Mouse (Mus musculus) neural tube, embryonic 11.5 days (tissue): Measurements from ENCODE around the gene Xylt2. TPM values are rescaled to one million over a fixed set of nuclear protein-coding genes. Genes with fewer than 3 reads are reported as not detected.
A peak's percentile ranks its signal among the peaks of the same experiment; 100 is the strongest.
"Not testable (repeated sequence)": the region's sequence is repeated elsewhere in the genome, so short reads cannot be mapped to it uniquely, and the experiment has no call there.

ENCODE experiments used
- ATAC-seq: fragments of 200-750 bp; cut with Nextera tagmentation; 2 replicates; pipeline ENCODE4 v1.8.0; 2017; ENCODE audit warnings: moderate number of reproducible peaks, mild to moderate bottlenecking, moderate TSS enrichment, moderate library complexity; ENCODE audit not compliant: insufficient read depth, low FRiP score, low TSS enrichment
- DNase-seq: peaks from one replicate; pipeline ENCODE4 v3.0.0-alpha.2; 2015; ENCODE audit warnings: low spot score
- H3K27ac ChIP-seq: fragments of 300-500 bp; sonication (generic); 2 replicates; pipeline ENCODE4 v1.5.1; 2014; ENCODE audit warnings: low read depth, mild to moderate bottlenecking, low read length
- H3K27me3 ChIP-seq: fragments of 300-500 bp; sonication (generic); 2 replicates; pipeline ENCODE4 v1.6.1; 2014; ENCODE audit warnings: mild to moderate bottlenecking, low read length, mixed read lengths; ENCODE audit not compliant: control insufficient read depth, insufficient read depth
- H3K36me3 ChIP-seq: fragments of 300-500 bp; sonication (generic); 2 replicates; pipeline ENCODE4 v1.6.1; 2014; ENCODE audit warnings: mild to moderate bottlenecking, low read length, moderate library complexity, mixed read lengths; ENCODE audit not compliant: control insufficient read depth, insufficient read depth
- H3K4me1 ChIP-seq: fragments of 300-500 bp; sonication (generic); 2 replicates; pipeline ENCODE4 v1.6.1; 2014; ENCODE audit warnings: low read length, mixed read lengths; ENCODE audit not compliant: control insufficient read depth, insufficient read depth
- H3K4me2 ChIP-seq: fragments of 300-500 bp; sonication (generic); 2 replicates; pipeline ENCODE4 v1.6.1; 2014; ENCODE audit warnings: low read depth, mild to moderate bottlenecking, moderate library complexity
- H3K4me3 ChIP-seq: fragments of 300-500 bp; sonication (generic); 2 replicates; pipeline ENCODE4 v1.5.1; 2014; ENCODE audit warnings: low read depth, low read length
- H3K9ac ChIP-seq: fragments of 300-500 bp; sonication (generic); 2 replicates; pipeline ENCODE4 v1.6.1; 2014; ENCODE audit warnings: mild to moderate bottlenecking, low read length
- H3K9me3 ChIP-seq: fragments of 300-500 bp; sonication (generic); 2 replicates; pipeline ENCODE4 v1.6.1; 2016; ENCODE audit warnings: low read length; ENCODE audit not compliant: control insufficient read depth
- WGBS: fragments of 180-500 bp; shearing (Covaris S2); extraction: QIAGEN DNeasy Blood & Tissue Kit; methylation state at CpG from one replicate; pipeline ENCODE4 v1.1.7; 2014; 5-methylcytosine and 5-hydroxymethylcytosine counted together
- polyA plus RNA-seq: library from polyadenylated mRNA; unstranded; fragments of >200 nt; fragmentation: Nextera tagmentation; extraction: Ambion mirVana; gene quantifications from 2 replicates; pipeline ENCODE4 v1.2.1, GENCODE M21; 2014

Xylt2 gene
- polyA plus RNA-seq, 1 experiment from 2014 or later: 17.0 TPM

DNA sequence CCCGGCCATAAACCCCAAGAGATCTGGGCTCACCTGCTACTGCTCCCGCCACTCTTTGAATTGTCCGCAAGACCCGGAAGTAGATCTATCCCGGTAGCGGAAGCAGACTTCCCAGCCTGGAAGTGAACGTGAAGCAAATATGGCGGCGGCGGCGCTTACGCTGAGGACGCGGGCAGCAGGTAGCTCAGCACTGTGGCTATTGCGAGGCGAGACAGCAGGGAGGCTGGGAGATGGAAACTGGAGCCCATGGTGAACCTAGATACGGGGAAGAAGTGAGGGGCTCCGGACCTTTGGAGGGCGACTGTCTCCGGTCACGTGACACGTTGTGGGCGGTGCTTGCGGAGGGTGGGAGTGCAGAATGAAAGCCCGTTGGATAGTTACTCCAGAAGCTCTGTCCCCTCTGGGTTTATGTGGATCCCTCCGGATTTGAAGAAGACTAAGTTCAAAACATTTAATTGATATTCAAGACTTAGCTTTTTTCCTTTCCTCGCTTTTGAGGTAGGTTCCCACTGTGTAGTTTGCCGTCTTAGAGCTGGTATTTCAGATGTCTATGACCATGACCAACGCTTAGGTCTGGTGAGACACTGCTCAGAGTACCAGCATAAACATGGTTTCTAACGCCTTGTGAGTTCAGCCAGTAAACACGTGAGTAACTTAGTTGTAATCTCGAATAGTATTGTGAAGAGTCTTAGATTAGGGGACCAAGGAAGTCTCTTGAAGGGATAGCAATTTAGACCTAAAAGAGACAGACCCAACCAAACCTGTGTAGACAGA, 23.5 kb downstream of the Xylt2 start, which contains the start of the genes Mrpl27 and Eme1:
Gene Mrpl27 (plus strand): TSS at position 105 of the 774 bp plus-strand sequence.
Gene Eme1 (minus strand): TSS at position 302 of the 774 bp plus-strand sequence.
- ATAC-seq (peak; percentile 92), DNase-seq (peak; percentile 87)
- Histone ChIP-seq H3K4me3 (peak within 1 kb of the TSS; percentile 64), H3K27ac (peak within 1 kb of the TSS; percentile 82), H3K27me3 (no peaks in the 10 kb centered on the region), H3K4me1 (no peaks in the 10 kb centered on the region), H3K36me3 (no peaks in the 10 kb centered on the region; the same call in none of the 2 replicates), H3K4me2 (peak within 1 kb of the TSS; percentile 77), H3K9me3 (no peaks in the 10 kb centered on the region), H3K9ac (peak within 1 kb of the TSS; percentile 73)
- WGBS: under 1% methylated on average over 32 of the region's 32 CpGs

- Histone ChIP-seq H3K9ac (peak overlapping the region; percentile 73; the same call in 1 of the 2 replicates), H3K9me3 (no peaks in the 10 kb centered on the region), H3K4me2 (peak overlapping the region; percentile 77), H3K27ac (no peak overlapping the region), H3K27me3 (no peaks in the 10 kb centered on the region), H3K36me3 (peaks cover 2% of the 10 kb centered on the region), H3K4me1 (no peaks in the 10 kb centered on the region), H3K4me3 (peak overlapping the region; percentile 64)
- no peak for ATAC-seq
- no peak for DNase-seq
- WGBS: 50% methylated on average over 8 of the region's 8 CpGs
Observed at GRCm38 (mm10) chr11:94652973-94653372, 24.3 kb downstream of the Xylt2 start.

DNA sequence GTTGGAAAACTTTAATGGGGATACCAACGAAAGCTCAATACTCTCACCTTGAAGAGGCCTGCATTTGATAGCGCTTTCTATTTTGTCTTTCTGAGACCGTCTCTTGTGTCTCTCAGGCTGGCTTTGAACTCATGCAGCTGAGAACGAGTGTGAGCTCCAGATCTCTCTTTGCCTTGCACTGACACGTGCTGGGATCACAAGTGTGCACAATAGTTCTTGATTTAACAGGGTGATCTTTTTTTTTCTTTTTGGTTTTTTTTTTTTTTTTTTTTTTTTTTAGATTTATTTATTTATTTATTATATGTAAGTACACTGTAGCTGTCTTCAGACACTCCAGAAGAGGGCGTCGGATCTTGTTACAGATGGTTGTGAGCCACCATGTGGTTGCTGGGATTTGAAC, 26.1 kb downstream of the Xylt2 start:
- H3K4me1 ChIP-seq, ATAC-seq, H3K9me3 ChIP-seq, H3K27ac ChIP-seq, H3K4me2 ChIP-seq, H3K27me3 ChIP-seq, DNase-seq, H3K4me3 ChIP-seq, H3K9ac ChIP-seq: not testable (repeated sequence)
- peaks cover 12% of the 10 kb centered on the region for H3K36me3 ChIP-seq
- 91% methylated on average over 5 of the region's 7 CpGs for WGBS

DNA sequence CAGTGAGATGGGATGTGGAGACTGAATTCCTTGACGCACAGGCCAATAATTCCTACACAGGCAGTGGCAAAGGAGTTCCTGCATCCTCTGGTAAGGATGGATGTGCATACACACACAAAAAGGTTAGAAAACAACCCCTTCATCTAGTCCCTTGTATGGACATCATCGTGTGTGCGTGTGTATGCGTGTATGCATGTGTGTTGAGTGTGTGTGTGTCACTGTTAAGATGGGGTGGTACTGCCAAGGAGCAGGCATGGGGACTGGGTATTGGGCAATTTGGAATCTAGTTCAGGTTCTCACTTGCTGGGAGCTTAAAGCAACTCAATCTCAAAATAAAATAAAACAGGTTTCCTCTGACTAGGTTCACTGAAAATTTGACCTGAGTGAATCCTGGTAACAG, 30.9 kb downstream of the Xylt2 start:
- Histone ChIP-seq H3K36me3 (peaks cover 29% of the 10 kb centered on the region), H3K9ac (no peak overlapping the region)

DNA sequence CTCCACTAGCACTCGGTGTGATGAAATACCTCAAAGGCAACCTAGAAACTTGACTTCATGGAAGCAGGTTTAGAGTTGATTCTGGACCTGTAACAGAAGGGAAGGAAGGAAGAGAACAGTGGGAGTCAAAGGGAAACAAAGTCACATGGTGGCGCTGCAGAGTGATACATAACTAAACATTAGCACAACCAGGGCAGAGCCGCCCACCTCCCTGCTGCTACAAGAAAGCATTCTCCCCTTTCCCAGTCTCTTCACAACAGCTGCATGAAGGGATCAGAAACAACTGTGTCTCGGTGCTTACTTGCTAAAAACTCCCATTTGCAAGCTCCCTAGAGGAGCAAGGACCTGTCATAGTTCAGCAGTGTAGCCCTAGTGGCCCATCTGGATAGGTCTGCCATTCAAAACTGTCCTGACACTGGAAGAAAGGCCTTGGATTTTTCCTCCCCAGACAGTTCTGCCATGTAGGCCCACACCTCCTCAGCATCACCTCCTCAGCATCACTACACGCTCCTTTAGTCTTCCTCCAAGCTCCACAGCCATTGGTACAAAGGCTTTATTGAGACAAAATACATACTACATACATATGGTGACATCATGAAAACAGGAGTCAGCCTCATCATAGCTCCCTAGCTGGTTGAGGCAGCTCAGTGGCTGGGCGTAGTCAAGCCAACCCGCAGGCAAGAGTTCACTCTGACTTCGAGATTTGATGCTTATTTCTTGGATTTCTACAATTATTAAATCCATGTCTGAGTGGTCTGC, 32.7 kb downstream of the Xylt2 start:
- ATAC-seq (no peak), DNase-seq (no peak)
- no peak overlapping the region for H3K4me2 ChIP-seq
- H3K36me3 ChIP-seq: peaks cover 33% of the 10 kb centered on the region
- H3K4me3 ChIP-seq: no peak overlapping the region
- H3K4me1 ChIP-seq: no peaks in the 10 kb centered on the region
- no peak overlapping the region for H3K27ac ChIP-seq
- H3K9ac ChIP-seq: no peak overlapping the region
- no peaks in the 10 kb centered on the region for H3K27me3 ChIP-seq
- no peaks in the 10 kb centered on the region for H3K9me3 ChIP-seq
- WGBS: 89% methylated on average over 8 of the region's 8 CpGs

More for the DNA sequence above, 30.9 kb downstream of the Xylt2 start:
- Histone ChIP-seq H3K4me2 (no peak overlapping the region), H3K27ac (no peak overlapping the region), H3K9me3 (no peaks in the 10 kb centered on the region), H3K4me3 (no peak overlapping the region), H3K4me1 (no peaks in the 10 kb centered on the region), H3K27me3 (no peaks in the 10 kb centered on the region)
- DNase-seq (no peak), ATAC-seq (no peak)
- WGBS: 97% methylated on average over 4 of the region's 4 CpGs

DNA sequence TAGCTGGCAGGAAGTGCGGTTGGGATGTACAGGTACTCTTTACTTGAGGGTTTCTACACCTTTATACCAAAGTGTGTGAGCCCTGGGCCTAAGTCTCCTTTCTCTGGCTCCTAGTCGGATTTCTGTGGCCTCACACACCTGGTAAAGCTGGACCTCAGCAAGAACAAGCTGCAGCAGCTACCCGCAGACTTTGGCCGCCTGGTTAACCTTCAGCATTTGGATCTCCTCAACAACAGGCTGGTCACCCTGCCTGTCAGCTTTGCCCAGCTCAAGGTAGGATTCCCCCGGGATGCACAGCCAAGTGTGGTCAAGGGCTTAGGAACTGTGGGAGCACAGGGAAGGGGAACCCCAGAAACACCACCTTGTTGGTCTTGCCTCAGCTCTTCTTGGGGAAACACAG, 42.9 kb downstream of the Xylt2 start:
- ATAC-seq (no peak), DNase-seq (no peak)
- peaks cover 21% of the 10 kb centered on the region for H3K36me3 ChIP-seq
- no peak overlapping the region for H3K27ac ChIP-seq
- H3K9me3 ChIP-seq: no peaks in the 10 kb centered on the region
- 86% methylated on average over 5 of the region's 5 CpGs for WGBS
- H3K4me3 ChIP-seq: no peak overlapping the region
- no peak overlapping the region for H3K9ac ChIP-seq
- no peaks in the 10 kb centered on the region for H3K27me3 ChIP-seq
- 0 out of 2 replicates have a peak, but pooled peaks cover 2% of the 10 kb centered on the region for H3K4me1 ChIP-seq
- H3K4me2 ChIP-seq: no peak overlapping the region

GRCm38 (mm10) chr11:94632988-94633387, 44.3 kb downstream of the Xylt2 start:
- Histone ChIP-seq H3K4me1 (0 out of 2 replicates have a peak, but pooled peaks cover 2% of the 10 kb centered on the region), H3K4me2 (no peak overlapping the region), H3K36me3 (peaks cover 21% of the 10 kb centered on the region), H3K27me3 (no peaks in the 10 kb centered on the region), H3K9me3 (no peaks in the 10 kb centered on the region), H3K27ac (no peak overlapping the region), H3K9ac (no peak overlapping the region), H3K4me3 (no peak overlapping the region)
- ATAC-seq (no peak), DNase-seq (no peak)
- WGBS: 89% methylated on average over 8 of the region's 8 CpGs

DNA sequence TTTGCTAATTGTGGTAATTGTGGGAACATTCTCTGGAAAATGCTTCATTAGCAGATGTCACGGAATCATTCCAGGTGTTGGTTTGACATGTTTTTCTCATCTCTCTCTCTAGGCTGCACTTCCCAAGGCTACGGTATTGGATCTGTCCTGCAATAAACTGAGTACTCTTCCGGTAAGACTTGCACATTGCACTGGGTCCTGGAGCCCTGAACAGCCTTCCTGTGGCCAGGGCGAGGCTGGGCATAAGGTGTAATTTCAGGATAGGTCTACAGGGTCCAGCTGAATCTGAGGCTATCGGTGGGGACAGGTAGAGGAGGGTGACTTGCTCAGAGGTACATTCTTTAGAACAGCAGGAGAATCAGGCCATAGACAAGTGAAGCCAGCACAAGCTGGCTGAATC, 45.3 kb downstream of the Xylt2 start:
- Histone ChIP-seq H3K9me3 (no peaks in the 10 kb centered on the region), H3K9ac (no peak overlapping the region), H3K4me1 (0 out of 2 replicates have a peak, but pooled peaks cover 2% of the 10 kb centered on the region), H3K27ac (no peak overlapping the region), H3K4me2 (no peak overlapping the region), H3K4me3 (no peak overlapping the region), H3K27me3 (no peaks in the 10 kb centered on the region), H3K36me3 (peaks cover 13% of the 10 kb centered on the region)
- DNase-seq (no peak), ATAC-seq (no peak)
- 96% methylated on average over 5 of the region's 5 CpGs for WGBS
